Mouse (Mus musculus): Measurements from ENCODE around the gene Cutal.

The Cutal gene

DNA sequence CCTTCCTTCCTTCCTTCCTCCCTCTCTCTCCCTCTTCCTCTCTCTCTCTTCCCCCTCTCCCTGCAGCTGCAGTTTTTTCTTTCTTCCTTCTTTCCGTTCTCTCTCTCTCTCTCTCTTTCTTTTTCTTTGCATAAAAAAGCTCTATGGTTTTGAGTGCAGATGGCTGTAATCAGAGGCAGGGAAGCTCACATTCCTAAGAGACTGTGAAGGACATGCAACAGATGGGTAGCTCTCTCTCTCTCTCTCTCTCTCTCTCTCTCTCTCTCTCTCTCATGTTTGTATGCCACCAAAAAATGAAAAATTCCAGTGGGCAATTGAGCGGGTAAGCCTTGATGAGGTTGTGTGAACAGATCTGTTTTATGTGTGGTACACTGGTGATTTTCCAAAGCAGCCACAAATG, 10.0 kb downstream of the Cutal start:
- DNase-seq (ENCODE audit: low spot score in 2 of 2): no peak

DNA sequence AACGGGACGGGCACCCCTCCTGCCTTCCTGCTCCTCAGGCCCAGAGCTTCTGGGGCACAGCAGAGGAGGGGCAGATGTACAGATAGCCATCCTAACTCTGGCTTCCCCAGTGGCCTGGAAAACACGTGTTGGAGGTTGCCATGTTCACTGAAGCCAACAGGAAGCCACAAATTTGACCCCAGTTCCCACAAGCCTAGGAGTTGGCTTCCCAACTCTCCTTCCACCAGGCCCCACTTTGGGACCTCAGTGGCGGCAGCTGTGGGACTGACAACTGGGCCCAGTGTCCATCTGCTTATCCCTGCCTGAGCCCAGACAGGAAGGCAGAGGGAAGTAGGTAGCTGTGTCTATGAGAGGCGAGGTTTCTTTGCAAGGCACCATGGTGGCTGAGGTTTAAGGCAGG, 19.8 kb downstream of the Cutal start:
- no peak for DNase-seq (ENCODE audit: low spot score in 2 of 2)

DNA sequence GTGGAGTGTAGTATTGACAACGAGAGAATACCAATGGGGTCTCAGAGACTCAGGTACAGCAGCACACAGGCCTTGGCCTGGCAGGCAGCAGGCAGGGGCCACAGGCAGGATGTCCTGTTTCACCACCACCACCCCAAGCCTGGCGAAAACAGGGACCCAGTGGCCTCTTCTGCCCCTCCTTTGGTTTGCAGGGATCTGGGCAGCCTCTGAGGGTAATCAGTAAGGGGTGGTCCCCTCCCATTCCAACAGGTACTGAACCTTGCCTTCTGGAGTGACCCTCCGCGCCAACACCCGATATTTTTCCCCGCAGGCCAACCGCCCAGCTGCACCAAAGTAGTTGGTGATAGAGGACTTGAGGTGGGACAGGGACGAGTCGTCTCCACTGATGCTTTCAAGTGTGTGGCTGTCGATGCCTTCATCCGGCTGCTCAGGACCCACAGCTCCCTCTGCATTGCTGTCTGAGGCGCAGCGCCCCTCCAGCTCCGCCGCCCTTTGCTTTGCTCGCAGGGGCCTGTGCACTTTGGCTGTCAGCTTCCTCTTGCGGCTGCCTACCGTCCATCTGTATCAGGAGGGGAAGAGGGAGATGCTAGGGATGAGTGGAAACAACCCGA, 21.4 kb downstream of the Cutal start:
- DNase-seq (ENCODE audit: low spot score in 2 of 2): no peak

DNA sequence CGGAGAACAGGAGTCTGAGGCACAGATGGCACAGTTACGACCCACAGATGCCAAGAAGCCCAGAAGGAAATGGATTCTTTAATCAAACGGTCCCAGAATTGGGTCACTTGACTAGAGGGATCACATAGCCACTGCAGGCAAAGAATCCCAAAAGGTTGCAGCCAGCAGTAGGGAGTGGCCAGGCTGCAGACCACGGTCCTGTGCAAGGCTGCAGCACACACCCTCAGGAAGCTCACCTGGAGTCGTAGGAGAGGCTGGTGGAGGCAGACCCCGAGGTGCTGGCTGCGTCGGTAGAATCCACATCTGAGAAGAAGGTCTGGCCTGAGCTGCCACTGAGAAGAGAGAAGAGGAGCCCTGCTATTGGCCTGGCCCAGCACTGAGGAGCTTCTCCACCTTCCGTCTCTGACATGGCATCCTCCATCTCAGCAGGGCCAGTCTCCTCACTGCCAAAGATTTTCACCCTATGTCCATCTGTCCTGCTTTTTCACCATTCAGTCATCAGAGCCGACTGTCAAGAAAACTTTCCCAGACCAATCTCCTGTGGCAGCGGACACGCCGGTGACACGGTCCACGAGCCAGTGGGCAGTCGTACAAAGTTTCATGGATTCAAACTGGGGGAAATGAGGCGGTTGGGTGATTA, 22.7 kb downstream of the Cutal start:
- no peak for DNase-seq (ENCODE audit: low spot score in 2 of 2)

DNA sequence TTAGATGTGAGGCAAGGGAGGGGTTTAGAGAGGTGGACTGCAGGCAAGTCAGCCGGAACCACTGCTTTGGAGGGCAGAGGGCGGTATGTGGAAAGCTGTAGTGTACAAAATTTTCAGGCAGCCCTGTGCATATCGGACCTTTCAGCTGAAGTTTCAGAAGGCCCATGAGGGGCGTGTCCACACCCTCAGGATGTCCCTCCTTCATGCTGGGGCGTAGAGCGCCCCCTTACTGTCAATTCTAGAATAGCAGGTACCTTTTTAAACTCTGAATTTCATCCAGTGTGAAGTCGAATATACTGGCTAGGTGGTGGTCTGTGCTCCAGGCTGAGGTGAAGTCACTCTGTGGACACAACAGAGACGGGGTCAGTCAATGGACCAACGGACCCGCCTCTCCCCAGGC, 23.6 kb downstream of the Cutal start:
- DNase-seq (ENCODE audit: low spot score in 2 of 2): no peak

DNA sequence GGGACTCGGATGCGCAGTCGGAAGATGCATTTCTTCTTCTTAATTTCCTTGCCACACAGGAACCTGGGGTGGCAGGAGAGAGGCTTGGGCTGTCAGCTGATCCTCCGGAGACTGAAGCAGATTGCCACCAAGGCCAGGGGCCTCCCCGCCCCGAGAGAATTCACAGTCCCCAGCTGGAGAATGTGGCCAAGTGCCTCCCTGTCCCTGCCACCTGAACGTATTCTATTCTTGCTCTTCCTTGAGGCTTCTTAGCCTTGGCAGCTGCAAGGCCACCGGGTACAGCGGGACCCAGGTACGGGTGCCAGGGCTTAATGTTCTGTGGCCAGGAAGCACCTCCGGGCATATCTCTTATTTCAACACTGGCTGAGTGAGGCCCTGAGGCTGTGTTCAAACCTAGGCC, 25.5 kb downstream of the Cutal start:
- no peak for DNase-seq (ENCODE audit: low spot score in 2 of 2)

DNA sequence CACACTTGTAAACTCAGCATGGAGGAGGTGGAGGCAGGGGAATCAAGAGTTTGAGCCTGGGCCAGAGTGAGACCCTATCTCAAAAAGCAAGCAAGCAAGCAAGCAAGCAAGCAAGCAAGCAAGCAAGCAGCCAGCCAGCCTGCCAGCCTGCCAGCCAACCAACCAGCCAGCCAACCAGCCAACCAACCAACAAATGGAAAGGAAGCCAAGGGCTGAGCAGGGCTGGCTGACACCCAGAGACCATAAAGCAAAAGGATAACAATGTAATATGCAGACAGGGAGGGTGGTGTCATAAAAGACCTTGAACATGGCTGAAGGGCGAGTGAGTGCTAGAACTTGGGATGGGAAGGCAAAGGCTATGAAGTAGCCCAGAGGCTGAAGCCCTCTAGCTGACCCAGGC, 26.2 kb downstream of the Cutal start:
- DNase-seq (ENCODE audit: low spot score in 2 of 2): no peak

DNA sequence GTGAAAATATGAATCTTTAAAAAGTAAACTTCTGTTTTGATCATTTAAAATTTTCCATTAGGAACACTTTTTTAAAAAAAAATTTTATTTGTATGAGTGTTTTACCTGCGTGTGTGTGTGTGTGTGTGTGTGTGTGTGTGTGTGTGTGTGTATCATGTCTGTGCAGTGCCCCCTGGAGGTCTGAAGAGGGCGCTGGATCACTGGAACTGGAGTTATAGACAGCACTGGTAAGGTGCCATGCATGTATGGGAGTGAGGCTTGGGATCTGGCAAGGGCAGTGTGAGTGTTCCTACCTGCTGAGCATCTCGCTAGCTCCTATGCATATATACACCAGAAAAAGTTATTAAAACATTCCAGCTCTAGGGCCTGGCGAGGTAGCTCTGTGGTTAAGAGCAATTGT, 27.5 kb downstream of the Cutal start:
- DNase-seq (ENCODE audit: low spot score in 2 of 2): no peak

DNA sequence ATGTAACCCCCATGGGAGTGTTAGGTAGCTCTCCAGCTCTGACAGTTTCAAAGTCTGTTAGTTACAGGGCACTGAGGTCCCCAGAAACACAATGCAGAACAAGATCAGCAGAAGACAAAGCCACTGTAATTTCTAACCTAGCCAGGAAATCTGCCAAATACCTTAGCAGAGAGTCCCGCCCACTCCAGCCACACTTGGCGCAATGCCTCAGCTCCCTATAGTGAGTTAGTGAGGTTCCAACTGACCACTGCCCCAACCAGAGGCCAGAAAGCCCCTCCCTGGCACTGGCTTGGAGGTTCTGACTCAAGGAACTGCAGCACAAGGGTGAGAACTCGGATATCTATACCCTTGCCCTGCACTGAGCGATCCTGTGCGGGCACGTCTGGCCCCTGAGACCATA, 28.5 kb downstream of the Cutal start:
- DNase-seq (ENCODE audit: low spot score in 2 of 2): no peak

DNA sequence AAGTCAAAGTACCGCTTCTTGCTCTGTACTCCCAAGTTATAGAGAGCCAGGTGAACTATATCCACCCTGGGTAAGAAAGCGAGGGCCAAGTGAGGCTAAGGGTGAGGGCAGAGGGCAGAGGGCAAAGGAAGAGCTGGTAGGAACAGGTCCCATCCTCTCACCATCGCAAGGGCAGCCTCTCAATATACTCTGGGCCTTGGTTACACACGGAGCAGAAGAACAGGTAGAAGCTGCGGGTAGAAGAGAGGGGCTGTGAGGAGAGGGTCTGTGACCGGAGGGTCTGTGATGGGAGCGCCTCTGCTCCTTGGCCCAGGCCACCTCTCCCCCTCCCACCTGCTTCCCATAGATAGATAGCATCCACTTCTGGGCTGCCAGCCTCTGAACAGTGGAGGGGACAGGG, 29.0 kb downstream of the Cutal start:
- DNase-seq (ENCODE audit: low spot score in 2 of 2): no peak

DNA sequence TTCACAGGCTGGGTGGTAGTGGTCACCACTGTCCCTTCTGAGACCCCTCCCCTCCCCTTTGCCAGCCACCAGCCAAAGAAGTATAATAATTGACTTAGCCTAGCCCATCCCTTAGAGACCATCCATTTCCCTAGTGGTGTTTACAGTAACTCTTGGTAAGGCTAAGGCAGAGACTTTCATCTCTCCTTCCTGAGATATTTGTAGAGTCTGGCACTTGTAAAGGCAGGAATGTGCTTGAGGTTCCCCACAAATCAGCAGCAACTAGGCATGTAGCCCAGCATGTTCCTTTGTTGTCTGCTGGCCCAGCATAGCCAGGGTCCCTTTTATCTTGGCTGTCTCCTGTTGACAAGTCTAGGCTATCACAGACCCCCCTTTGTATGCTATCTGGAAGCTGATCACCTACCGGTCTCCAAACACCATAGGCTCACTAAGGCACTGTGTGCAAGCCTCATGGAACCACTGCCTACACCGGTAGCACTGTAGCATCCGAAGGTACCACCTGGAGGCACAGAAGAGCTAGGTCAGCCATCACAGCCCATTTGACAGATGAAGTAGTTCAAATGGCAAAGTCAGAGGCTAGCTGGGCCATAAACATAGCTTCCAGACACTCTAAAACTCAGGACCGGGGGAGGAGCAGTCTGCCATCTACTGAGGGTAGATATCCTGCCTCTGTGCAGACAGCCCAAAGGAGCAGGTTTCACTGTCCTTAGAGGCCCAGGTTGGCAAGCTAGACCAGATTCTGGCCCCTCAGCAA, 29.6 kb downstream of the Cutal start:
- DNase-seq (ENCODE audit: low spot score in 2 of 2): no peak

DNA sequence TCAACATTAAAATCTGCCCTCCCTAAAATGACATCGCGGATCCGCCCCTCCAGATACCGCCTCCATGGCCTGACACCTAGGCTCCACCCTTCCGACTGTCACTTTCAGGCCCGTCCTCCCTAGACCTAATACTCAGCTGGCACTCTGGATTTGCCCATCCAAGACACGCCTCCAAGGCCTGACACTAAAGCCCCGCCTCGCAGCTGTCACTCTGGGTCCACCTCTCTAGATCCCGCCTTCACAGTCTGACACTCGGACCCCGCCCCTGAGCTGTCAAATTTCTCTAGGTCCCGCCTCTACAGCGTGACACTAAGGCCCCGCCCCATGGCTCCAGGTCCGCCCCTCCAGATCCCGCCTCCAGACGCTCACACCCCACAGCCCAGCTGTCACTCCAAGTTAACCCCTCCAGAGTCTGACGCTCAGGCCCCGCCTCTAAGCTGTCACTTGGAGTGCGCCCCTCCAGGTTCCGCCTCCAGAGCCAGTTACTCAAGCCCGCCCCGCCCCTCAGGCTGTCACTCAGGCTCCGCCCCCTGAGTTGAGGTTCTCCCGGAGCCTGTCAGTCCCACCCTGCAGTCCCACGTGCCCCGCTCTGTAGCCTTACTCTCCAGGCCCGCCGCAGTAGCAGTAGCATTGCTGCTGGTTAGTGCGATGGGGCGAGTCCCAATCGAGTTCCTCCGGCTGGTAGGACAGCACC, 30.8 kb downstream of the Cutal start:
- DNase-seq (ENCODE audit: low spot score in 2 of 2): peak; percentile 98

DNA sequence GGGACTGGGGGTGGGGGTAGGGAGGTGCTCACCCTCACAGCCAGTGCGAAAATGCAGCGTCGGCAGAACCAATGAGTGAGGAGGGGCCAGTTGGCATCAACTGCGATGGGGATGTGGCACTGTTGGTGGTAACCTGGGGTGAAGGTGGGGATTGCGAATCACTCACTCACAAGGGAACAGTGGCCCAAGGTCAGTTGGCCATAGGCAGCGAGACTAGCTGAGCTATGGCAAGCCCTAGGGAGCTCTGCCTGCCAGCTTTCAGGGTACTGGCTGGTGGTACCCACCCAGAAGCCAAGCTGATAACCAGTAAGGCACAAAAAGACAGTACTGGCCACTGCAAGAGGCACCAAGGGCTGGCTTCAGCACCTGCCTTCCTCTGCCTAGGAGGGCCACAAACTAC, 32.2 kb downstream of the Cutal start:
- DNase-seq (ENCODE audit: low spot score in 2 of 2): no peak

DNA sequence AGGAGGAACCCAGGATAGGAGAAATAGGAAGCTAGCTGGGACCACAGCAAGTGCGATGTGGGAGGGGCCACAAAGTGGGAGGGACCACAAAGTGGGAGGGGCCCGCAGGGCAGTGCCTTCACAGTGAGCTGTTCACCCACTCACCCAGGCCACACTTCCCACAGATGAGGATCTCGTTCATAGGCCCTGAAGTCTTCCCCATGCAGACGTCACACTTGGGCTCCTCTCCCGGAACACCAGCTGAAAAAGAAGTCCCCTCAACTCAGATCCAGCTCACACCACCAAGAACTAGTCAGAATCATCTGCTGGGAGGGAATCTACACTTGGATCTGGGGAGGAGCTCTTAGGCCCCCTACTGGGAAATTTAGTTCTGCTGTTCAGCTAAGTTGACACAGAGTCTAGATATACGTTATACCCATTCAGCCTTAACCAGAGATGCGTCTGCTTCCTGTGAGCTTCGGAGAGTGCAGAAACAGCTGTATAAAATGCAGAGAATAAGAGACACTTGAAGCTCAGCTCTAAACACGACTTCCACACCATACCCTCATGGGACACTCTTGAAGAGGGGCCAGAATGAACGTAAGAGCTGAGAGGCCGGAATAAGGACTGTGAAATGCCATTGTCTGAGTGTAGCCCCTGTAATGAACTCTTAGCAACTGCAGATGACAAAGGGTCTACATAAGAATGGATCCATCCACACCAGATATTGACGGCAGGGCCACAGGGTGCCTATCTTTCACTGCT, 32.8 kb downstream of the Cutal start:
- DNase-seq (ENCODE audit: low spot score in 2 of 2): peak in 1 of 2 experiments; percentile 44

DNA sequence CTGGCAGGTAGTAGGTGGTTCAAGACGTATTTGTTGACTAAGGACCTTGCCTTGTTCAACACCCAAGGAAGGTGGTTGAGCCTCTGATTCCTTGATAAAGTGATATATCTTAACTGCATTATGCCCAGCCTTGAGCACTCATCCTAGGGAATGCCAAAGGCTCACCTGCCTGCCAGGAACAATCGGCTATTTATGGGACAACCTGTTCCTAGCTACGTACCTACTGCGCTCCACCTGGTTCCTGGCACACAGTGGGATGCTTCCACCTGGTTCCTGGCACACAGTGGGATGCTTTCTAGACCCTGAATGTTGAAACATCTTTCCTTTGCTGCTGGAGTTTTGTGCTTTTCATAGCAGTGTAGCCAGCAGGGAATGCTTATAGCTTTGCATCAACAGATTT, 35.5 kb downstream of the Cutal start:
- DNase-seq (ENCODE audit: low spot score in 2 of 2): no peak

DNA sequence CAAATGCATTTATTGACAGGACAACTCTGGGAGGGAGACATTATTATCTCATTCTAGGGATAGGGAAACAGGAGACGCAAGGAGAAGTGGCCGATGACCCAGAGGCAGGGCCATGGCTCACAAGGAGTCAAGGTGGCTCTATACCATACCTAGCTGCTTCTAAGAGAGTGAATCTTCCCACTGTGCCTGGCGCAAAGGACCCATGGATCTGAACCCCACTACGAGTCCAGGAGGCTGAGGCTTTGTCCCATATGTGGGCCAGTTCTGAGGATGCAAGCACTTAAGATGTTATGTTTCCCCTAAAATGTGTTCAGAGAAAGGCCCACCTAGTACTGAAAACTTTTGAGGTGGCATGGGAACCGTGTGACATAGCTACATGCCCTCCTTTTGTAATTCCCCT, 37.7 kb downstream of the Cutal start:
- no peak for DNase-seq (ENCODE audit: low spot score in 2 of 2)

DNA sequence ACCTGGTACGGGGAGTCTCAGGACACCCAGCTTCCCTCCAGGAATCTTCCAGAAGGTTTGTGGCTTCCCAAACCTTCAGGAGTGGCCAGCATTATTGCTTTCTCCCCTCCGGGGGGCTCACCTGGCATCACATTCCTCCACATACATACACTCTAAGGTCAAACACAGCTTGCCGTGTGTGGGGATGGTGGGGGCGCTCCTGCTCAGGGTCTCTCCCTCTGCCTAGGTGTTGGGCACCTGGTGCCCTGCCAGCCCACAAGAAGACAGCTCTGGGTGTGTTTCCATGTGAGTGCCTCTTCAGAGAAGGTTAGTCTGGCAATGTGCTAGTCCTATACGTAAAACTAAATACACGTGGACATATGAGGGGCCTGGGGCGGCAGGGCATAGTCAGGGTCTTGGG, 38.4 kb downstream of the Cutal start:
- DNase-seq (ENCODE audit: low spot score in 2 of 2): no peak

DNA sequence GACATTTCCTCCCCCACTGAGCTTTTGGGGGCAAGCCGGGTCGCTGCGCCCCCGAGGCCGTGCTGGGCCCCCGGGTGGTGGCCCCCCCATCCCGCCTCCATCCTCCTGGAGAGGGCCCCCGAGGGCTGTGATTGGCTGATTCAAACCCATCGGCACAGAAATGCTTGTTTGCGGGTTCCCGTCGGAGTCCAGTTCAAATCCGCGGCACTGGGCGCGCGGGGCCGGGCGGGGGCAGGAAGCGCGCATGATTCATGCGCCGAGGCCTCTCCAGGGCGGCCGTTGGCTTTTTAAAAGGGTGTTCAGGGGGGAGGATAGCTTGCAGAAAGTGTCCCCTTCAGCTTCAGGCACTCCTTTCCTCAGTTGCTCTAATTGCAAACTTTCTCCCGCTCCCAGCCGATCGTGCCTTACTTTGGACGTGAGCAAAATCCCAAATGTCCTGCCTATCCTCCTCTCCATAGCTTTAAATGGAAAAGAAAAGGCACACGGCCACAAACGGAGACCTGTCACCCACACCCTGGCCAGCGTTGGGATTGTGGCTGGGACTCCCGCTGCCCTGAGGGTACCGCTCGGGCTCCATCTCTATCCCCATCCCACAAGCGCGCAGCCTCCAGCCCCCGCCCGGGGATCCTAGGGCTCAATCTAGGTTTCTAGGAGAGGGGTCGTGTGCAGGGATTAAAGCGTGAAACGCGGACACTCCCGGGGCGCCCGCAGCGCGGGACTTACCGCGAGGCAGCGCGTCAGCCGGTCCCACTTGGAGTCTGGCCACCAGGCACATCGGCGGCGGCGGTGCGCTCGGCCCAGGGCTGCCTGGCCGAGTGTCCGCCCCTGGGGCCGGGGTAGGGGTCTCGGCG, 39.2 kb downstream of the Cutal start, which contains the start of gene Phf19:
Gene Phf19, minus strand, starts transcription at position 809 of the 851 bp plus-strand sequence.
- DNase-seq (ENCODE audit: low spot score in 2 of 2): peak in 1 of 2 experiments; percentile 40

DNA sequence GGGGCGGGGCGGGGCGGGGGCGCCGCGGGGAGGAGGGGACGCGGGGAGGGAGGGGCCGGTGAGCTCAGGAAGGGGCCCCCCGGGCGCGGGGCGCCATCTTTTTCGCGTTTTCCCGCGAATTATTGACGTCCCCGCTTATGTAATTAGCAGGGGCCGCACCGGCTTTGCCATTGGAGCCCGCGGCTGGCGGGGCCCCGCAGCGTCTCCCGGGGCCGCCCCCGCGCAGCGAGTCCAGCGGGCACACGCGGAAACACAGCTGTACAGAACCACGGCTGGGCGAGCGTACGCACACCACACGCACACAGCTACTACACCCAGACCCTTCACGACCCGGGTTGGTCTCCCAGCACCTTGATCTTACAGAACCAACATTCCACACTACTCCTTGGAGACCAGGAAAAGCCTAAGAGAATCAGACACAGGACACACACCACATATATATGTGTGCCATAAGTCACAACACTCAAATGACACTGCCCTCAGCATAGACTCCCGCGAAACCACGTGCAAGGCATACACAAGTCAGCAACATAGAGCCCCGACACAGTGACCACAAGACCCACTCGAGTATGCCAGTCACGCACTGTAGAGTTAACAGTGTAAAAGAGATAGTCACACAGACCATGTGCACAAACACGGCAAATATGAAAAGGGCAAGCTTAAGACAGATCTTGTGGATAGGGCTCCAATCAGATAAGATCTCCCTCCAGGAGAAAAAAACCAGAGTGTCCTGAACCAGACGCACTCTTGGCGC, 40.0 kb downstream of the Cutal start:
- DNase-seq (ENCODE audit: low spot score in 2 of 2): peak in 1 of 2 experiments; percentile 49

DNA sequence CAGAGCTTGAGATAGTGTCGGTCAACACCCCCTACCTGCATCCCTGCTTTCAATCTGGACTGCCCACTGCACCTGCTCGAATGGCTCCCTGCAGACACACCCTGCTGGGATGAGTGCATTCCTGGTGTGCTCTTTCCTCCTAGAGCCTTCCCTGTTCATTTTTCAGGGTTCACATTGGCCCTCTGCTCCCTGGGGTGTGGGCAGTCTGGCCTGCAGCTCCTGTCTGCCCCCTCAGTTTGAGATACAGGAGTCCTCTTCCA, 40.6 kb downstream of the Cutal start:
- DNase-seq (ENCODE audit: low spot score in 2 of 2): no peak
